Mouse (Mus musculus) olfactory bulb, adult 2 months (tissue): ENCODE measurements at regions not wholly inside any gene's neighbourhood (a gene's known extent, or its start where the extent isn't known, plus 50 kb on each side); places are given as distances from the start of the nearest gene placed in this dataset.

Experiments
- CTCF ChIP-seq: fragments of 200-500 bp; IDR thresholded peaks from 2 replicates; pipeline ENCODE4 v1.5.1; 2012; ENCODE audit warnings: low read depth, mild to moderate bottlenecking, low read length, moderate library complexity; ENCODE audit not compliant: insufficient read depth
- POLR2A ChIP-seq: fragments of 200-500 bp; IDR thresholded peaks from 2 replicates; pipeline ENCODE4 v1.6.1; 2012; ENCODE audit warnings: mild to moderate bottlenecking, low read depth, low read length, moderate library complexity; ENCODE audit not compliant: insufficient read depth

DNA sequence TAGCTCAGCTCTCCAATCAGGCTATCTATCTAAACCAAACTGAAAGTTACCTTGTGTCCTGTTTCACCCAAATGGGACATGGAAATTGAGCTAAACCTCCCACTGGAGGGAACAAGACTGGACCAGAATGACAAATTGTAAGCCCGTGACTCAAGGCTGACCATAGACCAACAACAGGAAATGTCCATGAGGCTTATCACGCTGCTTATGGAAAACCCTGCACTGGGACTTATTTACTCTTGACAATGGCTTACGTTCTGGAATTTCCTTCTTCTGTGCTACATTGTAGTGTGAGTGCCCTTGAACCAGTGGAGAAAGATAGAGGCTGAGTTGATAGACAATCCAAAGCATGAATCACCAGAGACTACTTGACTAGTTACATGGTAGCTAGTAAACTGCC lies 87.5 kb upstream of the Phactr1 start:
- TF ChIP-seq CTCF (no peak), POLR2A (no peak)
